Mouse (Mus musculus): ENCODE results near the gene Itm2c. TPM values are rescaled to one million over a fixed set of nuclear protein-coding genes. Genes with fewer than 3 reads are reported as not detected.
A peak's percentile ranks its signal among the peaks of the same experiment; 100 is the strongest.

Gene Itm2c
- polyA plus RNA-seq, 1 experiment from 2014 or later = 256 TPM

DNA sequence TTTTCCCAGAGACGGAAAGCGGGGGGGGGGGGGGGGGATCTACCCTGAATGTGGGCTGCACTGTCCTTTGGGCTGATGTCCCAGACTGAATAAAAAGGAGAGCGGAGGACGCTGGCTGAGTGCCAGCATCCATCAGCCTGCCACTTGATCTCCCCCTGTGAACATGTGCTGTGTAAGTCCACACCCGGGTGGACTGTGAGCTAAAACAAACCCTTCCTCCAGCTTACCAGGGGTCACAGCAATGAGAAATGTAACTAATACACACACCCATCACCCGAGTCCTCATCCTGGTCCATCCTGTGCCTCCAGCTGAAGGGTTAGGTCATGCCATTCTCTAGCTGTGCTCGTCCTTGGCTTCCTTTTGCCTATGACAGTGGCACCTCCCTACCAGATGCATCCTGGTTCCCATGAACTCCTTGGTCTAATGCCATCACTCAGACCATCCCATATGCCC, 8.1 kb downstream of the Itm2c start:
- DNase-seq (ENCODE audit: low spot score) = peak; percentile 62
- WGBS = 18% methylated on average over 7 of the region's 7 CpGs
- peaks cover 44% of the 10 kb centered on the region for H3K4me1 ChIP-seq (replicated peaks; ENCODE audit: insufficient read depth, low read length)
- peak; percentile 34; the same call in 1 of the 2 replicates for ATAC-seq (replicated peaks; ENCODE audit: low FRiP score, low read depth)
- H3K9ac ChIP-seq (ENCODE audit: low read depth, low read length) = no peak overlapping the region
- H3K9me3 ChIP-seq (replicated peaks; ENCODE audit: low read length) = no peaks in the 10 kb centered on the region
- peaks cover 30% of the 10 kb centered on the region for H3K36me3 ChIP-seq (ENCODE audit: insufficient read depth, low read length)
- no peak overlapping the region for H3K4me3 ChIP-seq (replicated peaks; ENCODE audit: low read depth, low read length)
- no peak overlapping the region for H3K27ac ChIP-seq
- no peak for TF ChIP-seq CTCF (IDR thresholded peaks at IDR 0.05; ENCODE audit: low read depth)
- no peak overlapping the region for H3K4me2 ChIP-seq (ENCODE audit: low read length)
- no peaks in the 10 kb centered on the region for H3K27me3 ChIP-seq (ENCODE audit: insufficient read depth, low read length)

GRCm38 (mm10) chr1:85906892-85907291, 12.8 kb downstream of the Itm2c start:
- DNase-seq (ENCODE audit: low spot score) = no peak

DNA sequence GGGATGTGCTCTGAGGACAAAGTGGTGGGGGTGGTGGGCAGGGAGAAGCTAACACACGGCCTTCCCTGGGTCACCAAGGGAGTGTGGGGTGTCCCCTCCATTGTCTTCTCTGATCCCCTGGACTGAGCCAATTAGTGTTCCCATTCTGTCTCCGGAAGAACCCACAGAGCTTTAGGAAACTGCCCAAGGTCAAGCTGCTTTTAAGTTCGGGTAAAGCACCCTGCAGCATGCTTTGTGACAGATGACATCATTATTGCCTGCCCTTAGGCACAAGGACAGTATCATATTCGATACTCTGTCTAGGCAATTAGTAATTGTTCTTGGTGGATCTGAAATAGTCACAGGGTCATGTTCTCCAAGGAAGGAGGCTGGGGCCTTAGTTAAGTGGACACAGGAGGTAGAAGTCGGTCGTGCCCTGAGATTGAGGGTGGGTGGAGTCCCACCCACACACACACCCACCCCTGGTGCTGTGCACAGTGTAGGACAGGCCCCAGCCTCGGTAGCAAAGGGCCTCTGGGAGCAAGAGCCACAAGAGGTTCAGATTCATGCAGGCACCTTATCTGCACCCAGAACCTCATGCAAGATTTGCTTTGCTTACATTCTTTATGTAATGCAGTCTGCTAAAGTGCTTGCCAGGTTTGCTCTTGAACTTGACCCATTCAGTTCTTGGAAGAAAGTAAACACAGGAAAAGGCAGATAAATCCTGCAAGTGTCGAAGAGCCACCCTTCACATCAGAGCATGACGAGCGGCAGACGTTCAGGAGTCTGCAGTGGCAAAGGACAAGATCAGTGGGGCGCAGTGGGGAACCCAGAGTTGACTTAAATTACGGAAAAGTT, 14.9 kb downstream of the Itm2c start:
- H3K4me3 ChIP-seq (replicated peaks; ENCODE audit: low read depth, low read length) = no peak overlapping the region
- peak; percentile 25 for DNase-seq (ENCODE audit: low spot score)
- peaks cover 36% of the 10 kb centered on the region for H3K36me3 ChIP-seq (ENCODE audit: insufficient read depth, low read length)
- H3K9me3 ChIP-seq (replicated peaks; ENCODE audit: low read length) = no peaks in the 10 kb centered on the region
- no peak overlapping the region for H3K27ac ChIP-seq
- no peak overlapping the region for H3K9ac ChIP-seq (ENCODE audit: low read depth, low read length)
- H3K4me1 ChIP-seq (replicated peaks; ENCODE audit: insufficient read depth, low read length) = no peaks in the 10 kb centered on the region
- no peak overlapping the region for H3K4me2 ChIP-seq (ENCODE audit: low read length)
- 40% methylated on average over 13 of the region's 13 CpGs for WGBS
- no peak for TF ChIP-seq CTCF (IDR thresholded peaks at IDR 0.05; ENCODE audit: low read depth)
- H3K27me3 ChIP-seq (ENCODE audit: insufficient read depth, low read length) = no peaks in the 10 kb centered on the region
- no peak; the same call in 1 of the 2 replicates for ATAC-seq (replicated peaks; ENCODE audit: low FRiP score, low read depth)

More at GRCm38 (mm10) chr1:85906892-85907291, 12.8 kb downstream of the Itm2c start:
- no peak overlapping the region for H3K4me3 ChIP-seq (replicated peaks; ENCODE audit: low read depth, low read length)
- H3K9ac ChIP-seq (ENCODE audit: low read depth, low read length) = no peak overlapping the region
- no peak overlapping the region for H3K27ac ChIP-seq
- H3K4me1 ChIP-seq (replicated peaks; ENCODE audit: insufficient read depth, low read length) = peaks cover 4% of the 10 kb centered on the region; the same call in 1 of the 2 replicates
- H3K27me3 ChIP-seq (ENCODE audit: insufficient read depth, low read length) = no peaks in the 10 kb centered on the region
- no peaks in the 10 kb centered on the region for H3K9me3 ChIP-seq (replicated peaks; ENCODE audit: low read length)
- H3K4me2 ChIP-seq (ENCODE audit: low read length) = no peak overlapping the region
- H3K36me3 ChIP-seq (ENCODE audit: insufficient read depth, low read length) = peaks cover 39% of the 10 kb centered on the region
- no peak for TF ChIP-seq CTCF (IDR thresholded peaks at IDR 0.05; ENCODE audit: low read depth)
- 63% methylated on average over 12 of the region's 12 CpGs for WGBS
- ATAC-seq (replicated peaks; ENCODE audit: low FRiP score, low read depth) = 0 out of 2 replicates have a peak, but pooled peaks have one; percentile 10

DNA sequence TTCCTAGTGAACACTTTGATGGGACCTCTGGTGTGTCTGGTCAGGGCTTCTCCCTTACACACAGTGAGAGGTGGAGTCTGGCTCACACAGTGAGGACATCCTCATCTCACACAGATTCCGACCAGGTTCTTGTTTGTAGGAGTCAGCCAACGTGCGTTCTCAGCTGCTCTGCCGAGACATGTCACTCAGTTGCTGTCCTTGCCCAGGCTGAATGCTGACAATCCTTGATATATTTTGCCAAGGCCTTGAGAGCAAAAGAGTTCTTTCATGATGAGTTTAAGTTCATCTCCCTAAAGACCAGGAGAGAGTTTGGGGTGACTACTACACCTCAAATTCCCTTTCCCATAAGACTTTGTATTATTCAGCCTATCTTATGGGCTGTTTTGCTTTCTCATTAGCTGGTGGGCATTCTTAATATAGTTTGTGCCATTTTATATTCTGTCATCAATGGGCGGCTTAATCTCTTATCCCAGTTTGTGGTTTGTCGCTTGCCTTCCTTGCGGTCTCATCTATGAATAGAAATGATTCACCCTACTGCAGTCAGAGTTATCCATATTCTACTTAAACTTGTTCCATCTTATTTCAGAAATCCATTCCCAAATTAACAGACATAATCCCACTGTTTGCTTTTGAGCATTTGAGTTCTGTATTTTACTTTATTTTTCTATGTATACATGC, 19.1 kb downstream of the Itm2c start:
- Histone ChIP-seq H3K4me2 (ENCODE audit: low read length) (no peak overlapping the region), H3K4me1 (replicated peaks; ENCODE audit: insufficient read depth, low read length) (no peaks in the 10 kb centered on the region), H3K36me3 (ENCODE audit: insufficient read depth, low read length) (0 out of 2 replicates have a peak, but pooled peaks cover 2% of the 10 kb centered on the region), H3K9ac (ENCODE audit: low read depth, low read length) (no peak overlapping the region), H3K27me3 (ENCODE audit: insufficient read depth, low read length) (no peaks in the 10 kb centered on the region), H3K4me3 (replicated peaks; ENCODE audit: low read depth, low read length) (no peak overlapping the region), H3K27ac (no peak overlapping the region), H3K9me3 (replicated peaks; ENCODE audit: low read length) (no peaks in the 10 kb centered on the region)
- ATAC-seq (replicated peaks; ENCODE audit: low FRiP score, low read depth) (no peak), DNase-seq (ENCODE audit: low spot score) (no peak)
- 87% methylated on average over 7 of the region's 7 CpGs for WGBS
- TF ChIP-seq CTCF (IDR thresholded peaks at IDR 0.05; ENCODE audit: low read depth) = no peak

DNA sequence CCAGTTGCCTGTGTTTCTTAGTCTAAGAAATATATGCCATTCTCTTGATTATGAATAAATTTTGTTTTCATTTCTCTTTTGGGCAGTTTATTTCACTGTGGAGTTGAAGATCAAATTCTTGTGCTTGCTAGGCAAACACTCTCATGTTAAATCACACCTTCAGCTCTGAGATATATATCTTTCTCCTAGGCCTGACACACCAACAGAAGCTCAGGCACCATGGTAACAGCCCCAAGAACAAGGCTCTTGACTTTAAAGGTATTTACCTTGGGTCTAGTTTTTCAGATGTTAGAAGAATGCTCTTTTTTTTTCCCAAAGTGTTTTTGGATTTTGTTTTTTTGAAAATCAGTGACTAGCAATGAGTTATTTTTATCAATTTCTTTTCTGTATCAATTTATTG, 21.8 kb downstream of the Itm2c start:
- Histone ChIP-seq H3K27ac (no peak overlapping the region), H3K4me1 (replicated peaks; ENCODE audit: insufficient read depth, low read length) (no peaks in the 10 kb centered on the region), H3K4me2 (ENCODE audit: low read length) (no peak overlapping the region), H3K27me3 (ENCODE audit: insufficient read depth, low read length) (no peaks in the 10 kb centered on the region), H3K36me3 (ENCODE audit: insufficient read depth, low read length) (no peaks in the 10 kb centered on the region), H3K9ac (ENCODE audit: low read depth, low read length) (no peak overlapping the region), H3K9me3 (replicated peaks; ENCODE audit: low read length) (no peaks in the 10 kb centered on the region), H3K4me3 (replicated peaks; ENCODE audit: low read depth, low read length) (no peak overlapping the region)
- ATAC-seq (replicated peaks; ENCODE audit: low FRiP score, low read depth) (no peak), DNase-seq (ENCODE audit: low spot score) (no peak)
- TF ChIP-seq CTCF (IDR thresholded peaks at IDR 0.05; ENCODE audit: low read depth) = no peak

- H3K9ac ChIP-seq (ENCODE audit: low read depth, low read length) = no peak overlapping the region
- no peak for TF ChIP-seq CTCF (IDR thresholded peaks at IDR 0.05; ENCODE audit: low read depth)
- no peaks in the 10 kb centered on the region for H3K36me3 ChIP-seq (ENCODE audit: insufficient read depth, low read length)
- no peaks in the 10 kb centered on the region for H3K27me3 ChIP-seq (ENCODE audit: insufficient read depth, low read length)
- H3K27ac ChIP-seq = no peak overlapping the region
- WGBS = 79% methylated on average over 4 of the region's 4 CpGs
- H3K9me3 ChIP-seq (replicated peaks; ENCODE audit: low read length) = no peaks in the 10 kb centered on the region
- no peak overlapping the region for H3K4me3 ChIP-seq (replicated peaks; ENCODE audit: low read depth, low read length)
- no peak overlapping the region for H3K4me2 ChIP-seq (ENCODE audit: low read length)
- DNase-seq (ENCODE audit: low spot score) (no peak), ATAC-seq (replicated peaks; ENCODE audit: low FRiP score, low read depth) (no peak)
- H3K4me1 ChIP-seq (replicated peaks; ENCODE audit: insufficient read depth, low read length) = no peaks in the 10 kb centered on the region
These were observed 22.9 kb downstream of the Itm2c start for GRCm38 (mm10) chr1:85916830-85917450.

All from kidney, postnatal 0 days (tissue).